Mouse (Mus musculus): ENCODE measurements at regions not wholly inside any gene's neighbourhood (a gene's known extent, or its start where the extent isn't known, plus 50 kb on each side); places are given as distances from the start of the nearest gene placed in this dataset.

- no peak for DNase-seq (ENCODE audit: extremely low spot score, low read depth, low spot score)
These were observed 289.9 kb upstream of the Rps6ka3 start for GRCm38 (mm10) chrX:158920217-158920616.

GRCm38 (mm10) chrX:158921424-158921823 is 288.7 kb upstream of the Rps6ka3 start:
- DNase-seq (ENCODE audit: extremely low spot score, low read depth, low spot score) = no peak

DNA sequence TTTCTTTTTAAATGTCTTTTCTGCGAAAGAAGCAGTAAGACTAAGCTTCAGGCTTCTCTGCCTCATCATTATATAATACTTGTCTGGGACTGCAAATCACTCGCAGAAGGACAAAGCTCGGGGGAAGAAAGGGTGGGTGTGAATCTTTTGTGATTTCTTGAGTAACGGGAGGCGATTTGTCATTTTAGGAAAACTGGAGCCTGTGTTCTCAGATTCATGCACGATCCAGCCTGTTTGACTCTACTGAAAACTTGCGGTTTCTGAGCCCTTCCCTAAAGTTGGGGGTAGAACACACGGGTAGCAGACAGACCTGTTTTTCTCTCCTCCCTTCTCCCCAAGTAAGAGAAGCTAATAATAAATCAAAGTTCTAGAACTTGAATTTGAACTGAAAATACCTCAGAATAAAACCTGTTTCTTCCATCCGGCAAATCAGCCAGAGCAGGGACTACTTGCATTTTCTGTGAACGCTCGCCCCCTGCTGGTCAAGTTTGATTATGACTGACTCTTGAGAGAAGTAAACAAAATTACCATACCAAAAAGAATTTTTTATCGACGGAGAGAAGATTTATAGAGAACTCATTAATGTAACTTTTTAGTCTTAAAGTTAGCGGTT is 288.2 kb upstream of the Rps6ka3 start:
- no peak for DNase-seq (ENCODE audit: extremely low spot score, low read depth, low spot score)

DNA sequence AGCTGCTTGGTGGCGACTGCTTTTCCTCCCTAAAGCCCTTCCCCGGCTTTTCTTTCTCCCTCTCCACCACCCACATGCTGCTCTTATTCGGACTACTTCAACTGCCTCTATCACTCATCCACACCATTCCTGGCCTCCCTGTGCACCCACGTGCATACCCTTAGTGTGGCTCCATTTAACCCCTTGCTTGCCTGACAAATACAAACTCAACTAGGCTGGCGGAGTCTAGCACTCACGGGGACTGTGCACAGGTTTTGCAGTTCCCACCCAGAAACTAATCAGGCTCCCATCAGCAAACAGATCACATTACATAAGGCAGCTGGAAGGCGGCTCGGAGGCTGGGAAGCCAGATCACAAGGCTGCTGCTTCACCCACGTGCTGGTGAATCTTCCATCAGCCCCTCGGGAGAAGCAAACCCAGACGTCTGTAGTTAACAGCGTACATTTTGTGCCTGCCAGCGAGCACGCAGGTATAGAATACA is 287.0 kb upstream of the Rps6ka3 start:
- DNase-seq (ENCODE audit: extremely low spot score, low read depth, low spot score) = no peak

- no peak for DNase-seq (ENCODE audit: extremely low spot score, low read depth, low spot score)
These were observed 286.2 kb upstream of the Rps6ka3 start for GRCm38 (mm10) chrX:158923657-158924489.

DNA sequence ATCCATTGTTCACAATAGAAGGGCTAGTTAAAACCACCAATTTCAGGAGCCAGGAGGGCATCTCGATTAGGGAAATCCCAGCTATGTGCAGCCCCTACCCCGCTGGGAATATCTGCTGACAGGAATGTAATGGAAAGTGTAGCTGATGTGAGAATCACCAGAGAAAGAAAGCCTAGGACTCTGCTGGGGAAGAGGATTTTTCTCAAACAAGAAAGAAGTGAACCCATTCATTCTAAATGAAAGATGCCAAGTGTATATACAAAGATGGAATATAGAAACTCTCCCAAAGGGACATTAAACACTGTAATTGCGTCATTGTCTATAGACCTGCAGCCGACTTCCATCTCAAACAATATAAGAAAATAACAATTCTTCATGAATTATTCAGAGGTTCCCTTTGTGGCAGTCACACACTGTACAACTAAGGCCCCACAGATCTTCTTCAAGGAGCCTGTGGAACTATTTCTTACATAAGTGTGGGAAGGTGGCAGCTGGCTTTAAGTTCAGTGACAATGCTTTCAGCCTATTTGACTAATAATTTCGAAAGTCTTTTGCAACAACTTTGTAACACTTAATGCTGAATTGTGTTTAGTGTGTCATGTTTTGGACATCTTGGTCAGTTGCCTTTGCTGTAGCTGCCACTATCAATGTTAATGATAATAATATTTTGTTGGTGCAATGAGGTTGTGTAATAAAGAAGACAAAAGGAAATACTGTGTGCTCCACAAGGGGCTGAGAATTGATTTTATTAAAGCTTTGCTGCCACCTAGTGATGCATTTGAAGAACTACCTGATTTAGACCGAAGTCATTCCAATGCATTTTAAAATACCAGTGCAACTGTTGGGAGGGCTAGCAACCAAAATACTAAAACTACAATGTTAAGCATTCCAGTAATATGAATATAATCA is 285.4 kb upstream of the Rps6ka3 start:
- DNase-seq (ENCODE audit: extremely low spot score, low read depth, low spot score) = no peak

DNA sequence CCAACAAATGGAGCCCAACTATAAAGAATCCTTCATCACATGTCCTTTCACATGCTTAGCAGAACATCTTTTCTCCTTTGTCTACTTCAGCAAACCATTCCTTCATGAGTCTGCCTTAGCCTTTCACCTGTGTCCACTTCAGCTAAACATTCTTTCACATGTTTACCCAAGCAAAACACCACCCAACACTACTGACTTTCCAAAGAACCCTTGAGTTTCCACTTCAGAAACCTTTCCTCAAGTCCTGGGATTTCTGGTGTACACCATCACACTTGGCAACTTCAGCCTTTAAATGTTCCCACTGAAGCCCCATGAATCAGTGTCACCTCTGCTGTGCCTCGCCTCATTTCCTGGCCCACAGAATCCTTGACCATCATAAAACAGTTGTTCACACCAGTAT is 278.2 kb upstream of the Rps6ka3 start:
- DNase-seq (ENCODE audit: extremely low spot score, low read depth, low spot score) = no peak

- DNase-seq (ENCODE audit: extremely low spot score, low read depth, low spot score) = no peak
These were observed 262.9 kb upstream of the Rps6ka3 start for GRCm38 (mm10) chrX:158947191-158947590.

GRCm38 (mm10) chrX:158971726-158972125 is 238.4 kb upstream of the Rps6ka3 start:
- DNase-seq (ENCODE audit: extremely low spot score, low read depth, low spot score) = no peak

GRCm38 (mm10) chrX:158976648-158977047 is 233.5 kb upstream of the Rps6ka3 start:
- no peak for DNase-seq (ENCODE audit: extremely low spot score, low read depth, low spot score)

GRCm38 (mm10) chrX:158984721-158985120 is 225.4 kb upstream of the Rps6ka3 start:
- DNase-seq (ENCODE audit: extremely low spot score, low read depth, low spot score) = no peak

GRCm38 (mm10) chrX:158987676-158988075 is 222.4 kb upstream of the Rps6ka3 start:
- DNase-seq (ENCODE audit: extremely low spot score, low read depth, low spot score) = no peak

DNA sequence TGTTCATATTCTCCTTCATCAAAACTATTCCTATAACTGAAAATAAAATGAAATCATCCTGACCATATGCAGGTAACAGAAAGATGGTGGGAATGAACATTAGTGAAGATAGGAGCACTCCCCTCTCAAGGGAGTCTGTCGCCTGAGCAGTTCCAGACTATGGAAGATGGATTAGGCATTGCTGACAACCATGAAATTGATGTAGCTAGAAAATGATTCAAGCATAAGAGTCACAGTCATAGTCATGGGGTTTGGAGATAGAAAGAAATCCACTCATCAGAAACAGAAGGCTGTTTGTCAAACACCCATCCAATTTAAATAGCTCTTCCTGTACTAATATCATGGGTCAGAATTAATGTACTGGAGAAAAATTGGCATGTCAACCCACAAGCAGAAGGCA is 191.2 kb upstream of the Rps6ka3 start:
- DNase-seq (ENCODE audit: extremely low spot score, low read depth, low spot score) = no peak

- no peak for DNase-seq (ENCODE audit: extremely low spot score, low read depth, low spot score)
These were observed 183.8 kb upstream of the Rps6ka3 start for GRCm38 (mm10) chrX:159026311-159026710.

- DNase-seq (ENCODE audit: extremely low spot score, low read depth, low spot score) = no peak
These were observed 178.2 kb upstream of the Rps6ka3 start for GRCm38 (mm10) chrX:159031927-159032326.

- DNase-seq (ENCODE audit: extremely low spot score, low read depth, low spot score) = no peak
These were observed 166.7 kb upstream of the Rps6ka3 start for GRCm38 (mm10) chrX:159043432-159043831.

- peak; percentile 69 for DNase-seq (ENCODE audit: extremely low spot score, low read depth, low spot score)
These were observed 162.2 kb upstream of the Rps6ka3 start for GRCm38 (mm10) chrX:159047876-159048275.

DNA sequence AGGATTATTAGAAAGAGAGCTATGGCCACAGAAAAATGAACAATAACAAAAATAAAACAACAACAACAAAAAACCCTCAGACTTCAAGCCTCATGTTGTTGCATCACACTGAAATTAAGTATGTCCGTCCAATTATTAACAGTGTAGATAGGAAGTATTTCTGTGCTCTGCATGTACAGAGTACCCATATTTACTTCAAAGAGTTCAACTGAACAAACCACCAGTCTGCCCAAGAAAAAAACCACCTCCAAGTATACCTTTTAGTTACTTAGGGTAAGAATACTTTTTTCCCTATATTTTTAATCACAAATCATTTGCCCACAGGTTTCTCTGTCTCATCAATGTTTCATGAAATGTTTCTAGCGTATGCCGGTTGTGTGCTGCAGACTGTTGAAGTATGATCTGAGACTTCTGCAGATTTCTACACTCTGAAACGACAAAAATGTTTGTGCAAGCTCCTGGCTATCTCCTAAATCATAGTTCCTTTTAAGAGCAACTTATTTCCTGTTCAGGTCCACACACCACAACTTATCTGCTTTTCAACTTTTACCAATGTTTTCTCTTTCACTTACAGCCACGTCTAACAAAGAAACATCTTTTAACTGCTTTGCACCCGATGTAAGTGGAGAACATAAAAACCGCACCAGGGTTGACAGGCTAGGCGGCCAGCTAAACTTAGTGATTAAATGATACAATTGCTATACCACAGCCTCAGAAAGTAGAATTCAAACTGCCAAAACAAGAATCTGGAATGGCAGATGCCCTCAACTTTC is 154.2 kb upstream of the Rps6ka3 start:
- no peak for DNase-seq (ENCODE audit: extremely low spot score, low read depth, low spot score)

DNA sequence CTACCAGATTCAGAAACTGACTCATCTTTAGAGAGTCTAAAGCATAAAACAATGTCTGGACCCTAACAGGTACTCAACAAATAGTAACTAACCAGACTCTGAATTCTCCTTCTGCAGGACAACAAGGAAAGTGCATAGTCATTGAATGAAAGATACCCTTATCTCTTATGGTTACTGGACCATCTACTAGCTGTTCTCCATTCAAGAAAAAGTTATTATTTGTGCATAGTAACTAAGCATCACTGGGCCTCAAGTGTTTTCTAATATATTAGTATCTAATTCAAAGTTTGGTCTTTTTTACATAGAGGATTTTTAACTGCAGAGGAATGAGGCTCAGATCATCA is 153.7 kb upstream of the Rps6ka3 start:
- DNase-seq (ENCODE audit: extremely low spot score, low read depth, low spot score) = no peak

GRCm38 (mm10) chrX:159058931-159059330 is 151.2 kb upstream of the Rps6ka3 start:
- DNase-seq (ENCODE audit: extremely low spot score, low read depth, low spot score) = no peak

GRCm38 (mm10) chrX:159061322-159061721 is 148.8 kb upstream of the Rps6ka3 start:
- no peak for DNase-seq (ENCODE audit: extremely low spot score, low read depth, low spot score)

Data from hindlimb bud, embryonic 11.5 days (tissue).